Mouse (Mus musculus) cerebellum, adult 2 months (tissue): Measurements from ENCODE around the gene Aes. TPM values are rescaled to one million over a fixed set of nuclear protein-coding genes. Genes with fewer than 3 reads are reported as not detected.

ENCODE experiments used
- DNase-seq, 2 experiments: peaks; one replicate each; pipeline ENCODE4 v3.0.0; 2021
- H3K27ac ChIP-seq: fragments of 200-500 bp; 2 replicates; pipeline ENCODE4 v1.5.1; 2012; ENCODE audit warnings: low read length, control low read depth, inconsistent platforms; ENCODE audit not compliant: insufficient read depth
- H3K27me3 ChIP-seq: fragments of 200-500 bp; 2 replicates; pipeline ENCODE4 v1.6.1; 2012; ENCODE audit warnings: inconsistent platforms, mild to moderate bottlenecking, low read length, moderate library complexity; ENCODE audit not compliant: control insufficient read depth, insufficient read depth
- H3K4me1 ChIP-seq: fragments of 200-500 bp; 2 replicates; pipeline ENCODE4 v1.6.1; 2011; ENCODE audit warnings: low read length; ENCODE audit not compliant: control insufficient read depth, insufficient read depth
- H3K4me3 ChIP-seq: fragments of 200-500 bp; replicated peaks from 2 replicates; pipeline ENCODE3; 2011; ENCODE audit warnings: mild to moderate bottlenecking, low read depth, low read length, control low read depth; ENCODE audit not compliant: insufficient read depth
- CTCF ChIP-seq: fragments of 200-500 bp; IDR thresholded peaks from 2 replicates; pipeline ENCODE4 v1.5.1; 2011; ENCODE audit warnings: low read depth, mild to moderate bottlenecking, control low read depth, low read length, moderate library complexity, borderline replicate concordance; ENCODE audit not compliant: insufficient read depth
- POLR2A ChIP-seq: fragments of 200-500 bp; IDR thresholded peaks from 2 replicates; pipeline ENCODE4 v1.6.1; 2011; ENCODE audit warnings: low read length, control low read depth, borderline replicate concordance; ENCODE audit not compliant: insufficient read depth
- WGBS: fragments of 180-500 bp; shearing (Covaris S2); methylation state at CpG from one replicate; pipeline ENCODE4 v1.1.7; 2018; 5-methylcytosine and 5-hydroxymethylcytosine counted together
- polyA plus RNA-seq: library from polyadenylated mRNA; depleted of rRNA; stranded (reverse); fragments of >200 nt; gene quantifications from 2 replicates; pipeline ENCODE4 v1.2.3, GENCODE M21; 2012

The Aes gene
- polyA plus RNA-seq, 1 experiment, result 1,168 TPM

- H3K27ac ChIP-seq, result no peak overlapping the region
- 72% methylated on average over 7 of the region's 7 CpGs for WGBS
- H3K27me3 ChIP-seq, result no peaks in the 10 kb centered on the region
- H3K4me1 ChIP-seq, result peaks cover 22% of the 10 kb centered on the region
- DNase-seq, result peak in 1 of 2 experiments; percentile 14
- no peak overlapping the region for H3K4me3 ChIP-seq
- TF ChIP-seq POLR2A (no peak), CTCF (no peak)
These were observed 29.5 kb downstream of the Aes start for GRCm38 (mm10) chr10:81588739-81589138.

GRCm38 (mm10) chr10:81591846-81592245 lies 32.6 kb downstream of the Aes start:
- no peaks in the 10 kb centered on the region for H3K27me3 ChIP-seq
- TF ChIP-seq CTCF, result no peak
- no peak for TF ChIP-seq POLR2A
- DNase-seq, result peak; percentile 45 to 60
- WGBS, result 16% methylated on average over 9 of the region's 9 CpGs
- H3K4me1 ChIP-seq, result peaks cover 31% of the 10 kb centered on the region
- H3K27ac ChIP-seq, result no peak overlapping the region
- no peak overlapping the region for H3K4me3 ChIP-seq

GRCm38 (mm10) chr10:81592631-81593030 lies 33.3 kb downstream of the Aes start:
- TF ChIP-seq POLR2A (no peak), CTCF (no peak)
- no peaks in the 10 kb centered on the region for H3K27me3 ChIP-seq
- WGBS, result 71% methylated on average over 7 of the region's 7 CpGs
- H3K4me1 ChIP-seq, result peaks cover 38% of the 10 kb centered on the region
- H3K27ac ChIP-seq, result no peak overlapping the region
- H3K4me3 ChIP-seq, result no peak overlapping the region
- DNase-seq, result peak; percentile 25 to 28

- Histone ChIP-seq H3K4me1 (peaks cover 41% of the 10 kb centered on the region), H3K27me3 (no peaks in the 10 kb centered on the region), H3K4me3 (no peak overlapping the region), H3K27ac (0 out of 2 replicates have a peak overlapping the region, but pooled peaks have one; percentile 3)
- DNase-seq, result peak in 1 of 2 experiments; percentile 39
- TF ChIP-seq POLR2A (no peak), CTCF (no peak)
- WGBS, result 41% methylated on average over 4 of the region's 4 CpGs
These were observed 33.9 kb downstream of the Aes start for GRCm38 (mm10) chr10:81593223-81593622.

- peaks cover 41% of the 10 kb centered on the region for H3K4me1 ChIP-seq
- peak; percentile 73 to 79 for DNase-seq
- no peaks in the 10 kb centered on the region for H3K27me3 ChIP-seq
- H3K4me3 ChIP-seq, result peak overlapping the region; percentile 26
- TF ChIP-seq CTCF, result no peak
- TF ChIP-seq POLR2A, result no peak; the same call in 1 of the 2 replicates
- H3K27ac ChIP-seq, result 0 out of 2 replicates have a peak overlapping the region, but pooled peaks have one; percentile 5
- 9% methylated on average over 18 of the region's 18 CpGs for WGBS
These were observed 34.6 kb downstream of the Aes start for GRCm38 (mm10) chr10:81593935-81594334.

GRCm38 (mm10) chr10:81595599-81595998 lies 36.3 kb downstream of the Aes start:
- H3K4me3 ChIP-seq, result no peak overlapping the region
- 47% methylated on average over 5 of the region's 5 CpGs for WGBS
- H3K4me1 ChIP-seq, result peaks cover 41% of the 10 kb centered on the region
- no peaks in the 10 kb centered on the region for H3K27me3 ChIP-seq
- DNase-seq, result no peak
- H3K27ac ChIP-seq, result no peak overlapping the region
- TF ChIP-seq POLR2A (no peak), CTCF (no peak)

- DNase-seq, result peak in 1 of 2 experiments; percentile 11
- no peak overlapping the region for H3K4me3 ChIP-seq
- H3K27ac ChIP-seq, result no peak overlapping the region
- WGBS, result 76% methylated on average over 10 of the region's 10 CpGs
- H3K27me3 ChIP-seq, result no peaks in the 10 kb centered on the region
- H3K4me1 ChIP-seq, result peaks cover 47% of the 10 kb centered on the region
- TF ChIP-seq POLR2A (no peak), CTCF (no peak)
These were observed 37.3 kb downstream of the Aes start for GRCm38 (mm10) chr10:81596611-81597010.

GRCm38 (mm10) chr10:81597137-81597950 lies 38.1 kb downstream of the Aes start:
- Histone ChIP-seq H3K4me1 (peaks cover 43% of the 10 kb centered on the region), H3K4me3 (no peak overlapping the region), H3K27me3 (no peaks in the 10 kb centered on the region), H3K27ac (no peak overlapping the region)
- peak in 1 of 2 experiments; percentile 33 for DNase-seq
- 24% methylated on average over 12 of the region's 12 CpGs for WGBS
- no peak for TF ChIP-seq POLR2A
- TF ChIP-seq CTCF, result no peak
